Mouse (Mus musculus): Measurements from ENCODE around the gene Camta1.
"Not testable (repeated sequence)": the region's sequence is repeated elsewhere in the genome, so short reads cannot be mapped to it uniquely, and the experiment has no call there.

Gene Camta1

GRCm38 (mm10) chr4:150880364-150880763, 981.3 kb downstream of the Camta1 start:
- no peak for DNase-seq

- no peak for DNase-seq
These were observed 982.0 kb downstream of the Camta1 start for GRCm38 (mm10) chr4:150879631-150880030.

- no peak for DNase-seq
These were observed 986.3 kb downstream of the Camta1 start for GRCm38 (mm10) chr4:150875393-150875792.

- DNase-seq, result not testable (repeated sequence)
These were observed 987.3 kb downstream of the Camta1 start for GRCm38 (mm10) chr4:150874416-150874815.

GRCm38 (mm10) chr4:150872681-150873080, 989.0 kb downstream of the Camta1 start:
- no peak for DNase-seq

GRCm38 (mm10) chr4:150872139-150872651, 989.5 kb downstream of the Camta1 start:
- DNase-seq, result peak; percentile 47

- peak; percentile 35 for DNase-seq
These were observed 990.1 kb downstream of the Camta1 start for GRCm38 (mm10) chr4:150871392-150872138.

- DNase-seq, result no peak
These were observed 990.7 kb downstream of the Camta1 start for GRCm38 (mm10) chr4:150870963-150871391.

- no peak for DNase-seq
These were observed 992.1 kb downstream of the Camta1 start for GRCm38 (mm10) chr4:150869276-150870197.

GRCm38 (mm10) chr4:150868859-150869258, 992.8 kb downstream of the Camta1 start:
- DNase-seq, result no peak

- DNase-seq, result no peak
These were observed 993.5 kb downstream of the Camta1 start for GRCm38 (mm10) chr4:150868161-150868560.

Data from retina, postnatal 1 day (tissue).